Mouse (Mus musculus): ENCODE data around the gene Mrpl58. TPM values are rescaled to one million over a fixed set of nuclear protein-coding genes. Genes with fewer than 3 reads are reported as not detected.
"Not testable (repeated sequence)": the region's sequence is repeated elsewhere in the genome, so short reads cannot be mapped to it uniquely, and the experiment has no call there.

The Mrpl58 gene
- polyA plus RNA-seq, 1 experiment from 2014 or later = 202 TPM

DNA sequence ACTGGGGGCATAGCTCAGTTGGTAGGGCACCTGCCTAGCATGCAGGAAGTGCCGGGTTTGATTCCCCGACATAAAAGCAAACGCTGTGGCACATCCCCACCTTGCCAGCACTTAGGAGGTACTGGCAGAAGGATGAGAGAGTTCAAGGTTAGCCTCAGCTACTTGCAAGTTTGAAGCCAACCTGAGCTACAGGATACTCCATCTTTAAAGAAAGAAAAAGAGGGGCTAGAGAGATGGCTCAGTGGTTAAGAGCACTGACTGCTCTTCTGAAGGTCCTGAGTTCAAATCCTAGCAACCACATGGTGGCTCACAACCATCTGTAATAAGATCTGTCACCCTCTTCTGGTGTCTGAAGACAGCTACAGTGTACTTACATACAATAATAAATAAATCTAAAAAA lies 16.7 kb upstream of the Mrpl58 start:
- H3K27me3 ChIP-seq (ENCODE audit: low read depth, poor library complexity, severe bottlenecking); DNase-seq (ENCODE audit: low spot score); H3K9me3 ChIP-seq (replicated peaks); H3K27ac ChIP-seq; H3K4me3 ChIP-seq: not testable (repeated sequence)
- peaks cover 37% of the 10 kb centered on the region for H3K4me1 ChIP-seq
- 89% methylated on average over 3 of the region's 3 CpGs for WGBS
- H3K36me3 ChIP-seq = peaks cover 33% of the 10 kb centered on the region

DNA sequence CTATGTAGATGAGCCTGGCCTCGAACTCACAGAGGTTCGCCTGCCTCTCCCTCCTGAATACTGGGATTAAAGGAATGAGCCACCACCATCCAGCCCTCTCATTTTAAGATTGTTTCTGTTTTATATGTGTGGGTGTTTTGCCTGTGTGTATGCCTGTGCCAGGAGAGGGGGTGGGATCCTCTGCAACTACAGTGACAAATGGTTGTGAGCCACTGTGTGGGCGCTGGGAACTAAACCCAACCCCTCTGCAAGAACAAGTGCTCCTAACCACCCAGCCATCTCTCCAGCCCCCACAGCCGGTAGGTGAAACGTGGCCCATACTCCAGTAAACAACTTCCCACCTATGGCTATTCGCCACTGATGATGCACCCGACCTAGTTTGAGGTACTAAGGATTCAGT lies 12.2 kb upstream of the Mrpl58 start:
- Histone ChIP-seq H3K4me3 (no peak overlapping the region), H3K36me3 (peaks cover 74% of the 10 kb centered on the region), H3K27ac (no peak overlapping the region), H3K27me3 (ENCODE audit: low read depth, poor library complexity, severe bottlenecking) (peaks cover 21% of the 10 kb centered on the region), H3K4me1 (peaks cover 8% of the 10 kb centered on the region), H3K9me3 (replicated peaks) (no peaks in the 10 kb centered on the region)
- 93% methylated on average over 7 of the region's 7 CpGs for WGBS
- DNase-seq (ENCODE audit: low spot score) = no peak

- Histone ChIP-seq H3K4me1 (peaks cover 8% of the 10 kb centered on the region), H3K9me3 (replicated peaks) (no peaks in the 10 kb centered on the region), H3K36me3 (peaks cover 68% of the 10 kb centered on the region), H3K27me3 (ENCODE audit: low read depth, poor library complexity, severe bottlenecking) (peaks cover 21% of the 10 kb centered on the region), H3K27ac (no peak overlapping the region), H3K4me3 (peak overlapping the region; percentile 19)
- peak; percentile 32 for DNase-seq (ENCODE audit: low spot score)
- 51% methylated on average over 34 of the region's 34 CpGs for WGBS
These were observed 9.7 kb upstream of the Mrpl58 start for GRCm38 (mm10) chr11:115393721-115394325.

DNA sequence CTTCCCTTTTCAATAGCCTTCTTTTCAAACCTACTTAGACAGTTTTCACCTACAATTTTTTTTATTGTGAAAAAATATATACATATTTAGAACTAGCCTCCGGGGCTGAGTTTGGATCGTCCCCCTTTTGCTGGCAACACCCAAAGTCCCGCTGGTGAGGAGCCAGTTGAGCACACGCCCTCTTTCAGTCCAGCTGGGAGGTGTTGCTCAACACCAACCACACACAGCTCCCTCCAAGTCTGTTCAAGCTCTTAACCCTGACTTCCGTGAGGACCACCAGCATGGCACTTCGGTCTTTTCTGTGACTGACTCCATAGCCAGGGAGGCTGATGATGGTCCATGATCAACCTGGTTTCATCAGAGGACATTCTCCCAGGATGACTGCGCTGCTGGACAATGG lies 5.5 kb upstream of the Mrpl58 start:
- Histone ChIP-seq H3K27ac (no peak overlapping the region), H3K27me3 (ENCODE audit: low read depth, poor library complexity, severe bottlenecking) (peaks cover 13% of the 10 kb centered on the region), H3K4me3 (no peak overlapping the region), H3K36me3 (peaks cover 32% of the 10 kb centered on the region), H3K9me3 (replicated peaks) (no peaks in the 10 kb centered on the region), H3K4me1 (peaks cover 10% of the 10 kb centered on the region)
- no peak for DNase-seq (ENCODE audit: low spot score)
- WGBS = 81% methylated on average over 7 of the region's 7 CpGs

GRCm38 (mm10) chr11:115400126-115400525 lies 3.4 kb upstream of the Mrpl58 start:
- H3K9me3 ChIP-seq (replicated peaks) = no peaks in the 10 kb centered on the region
- no peak overlapping the region for H3K27ac ChIP-seq
- H3K36me3 ChIP-seq = peaks cover 11% of the 10 kb centered on the region
- H3K27me3 ChIP-seq (ENCODE audit: low read depth, poor library complexity, severe bottlenecking) = no peaks in the 10 kb centered on the region
- 62% methylated on average over 3 of the region's 3 CpGs for WGBS
- no peak for DNase-seq (ENCODE audit: low spot score)
- peaks cover 18% of the 10 kb centered on the region for H3K4me1 ChIP-seq
- H3K4me3 ChIP-seq = no peak overlapping the region

GRCm38 (mm10) chr11:115400630-115401391 lies 2.7 kb upstream of the Mrpl58 start:
- 63% methylated on average over 11 of the region's 11 CpGs for WGBS
- DNase-seq (ENCODE audit: low spot score) = no peak
- H3K4me3 ChIP-seq = no peak overlapping the region
- peaks cover 9% of the 10 kb centered on the region for H3K36me3 ChIP-seq
- no peaks in the 10 kb centered on the region for H3K27me3 ChIP-seq (ENCODE audit: low read depth, poor library complexity, severe bottlenecking)
- no peaks in the 10 kb centered on the region for H3K9me3 ChIP-seq (replicated peaks)
- no peak overlapping the region for H3K27ac ChIP-seq
- peaks cover 21% of the 10 kb centered on the region for H3K4me1 ChIP-seq

- no peak overlapping the region for H3K27ac ChIP-seq
- DNase-seq (ENCODE audit: low spot score) = no peak
- WGBS = 93% methylated on average over 6 of the region's 6 CpGs
- no peaks in the 10 kb centered on the region for H3K27me3 ChIP-seq (ENCODE audit: low read depth, poor library complexity, severe bottlenecking)
- no peak overlapping the region for H3K4me3 ChIP-seq
- H3K36me3 ChIP-seq = peaks cover 53% of the 10 kb centered on the region
- no peaks in the 10 kb centered on the region for H3K9me3 ChIP-seq (replicated peaks)
- peaks cover 26% of the 10 kb centered on the region for H3K4me1 ChIP-seq
These were observed 2.2 kb downstream of the Mrpl58 start for GRCm38 (mm10) chr11:115405723-115406122.

DNA sequence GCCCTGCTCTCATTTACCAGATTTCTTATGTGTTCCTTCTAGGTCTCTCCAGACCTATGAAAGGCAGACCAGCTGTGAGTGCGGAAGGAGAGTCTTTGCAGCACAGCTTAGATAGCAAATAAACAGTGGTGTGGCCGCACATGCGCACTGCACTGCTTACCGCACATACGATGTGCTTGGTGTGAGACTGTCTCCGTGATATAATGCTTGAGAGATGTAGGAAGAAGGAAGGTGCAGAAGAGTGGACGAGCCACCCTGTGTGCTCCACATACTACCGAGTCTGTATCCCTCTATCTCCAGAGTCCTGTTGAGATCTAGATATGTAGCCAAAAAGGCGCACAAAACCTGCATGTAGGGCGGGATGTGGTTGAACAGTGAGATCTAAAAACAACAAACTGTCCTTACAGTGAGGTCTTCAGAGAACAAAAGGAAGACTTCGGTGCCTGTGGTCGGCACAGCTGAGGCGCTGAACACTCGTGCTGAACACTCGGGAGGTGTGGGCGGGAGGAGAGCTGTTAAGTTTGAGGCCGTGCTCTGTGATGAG lies 3.4 kb downstream of the Mrpl58 start:
- DNase-seq (ENCODE audit: low spot score) = no peak
- WGBS = 96% methylated on average over 17 of the region's 17 CpGs
- peaks cover 38% of the 10 kb centered on the region for H3K4me1 ChIP-seq
- peaks cover 60% of the 10 kb centered on the region for H3K36me3 ChIP-seq
- no peak overlapping the region for H3K27ac ChIP-seq
- H3K9me3 ChIP-seq (replicated peaks) = no peaks in the 10 kb centered on the region
- H3K27me3 ChIP-seq (ENCODE audit: low read depth, poor library complexity, severe bottlenecking) = no peaks in the 10 kb centered on the region
- H3K4me3 ChIP-seq = no peak overlapping the region

DNA sequence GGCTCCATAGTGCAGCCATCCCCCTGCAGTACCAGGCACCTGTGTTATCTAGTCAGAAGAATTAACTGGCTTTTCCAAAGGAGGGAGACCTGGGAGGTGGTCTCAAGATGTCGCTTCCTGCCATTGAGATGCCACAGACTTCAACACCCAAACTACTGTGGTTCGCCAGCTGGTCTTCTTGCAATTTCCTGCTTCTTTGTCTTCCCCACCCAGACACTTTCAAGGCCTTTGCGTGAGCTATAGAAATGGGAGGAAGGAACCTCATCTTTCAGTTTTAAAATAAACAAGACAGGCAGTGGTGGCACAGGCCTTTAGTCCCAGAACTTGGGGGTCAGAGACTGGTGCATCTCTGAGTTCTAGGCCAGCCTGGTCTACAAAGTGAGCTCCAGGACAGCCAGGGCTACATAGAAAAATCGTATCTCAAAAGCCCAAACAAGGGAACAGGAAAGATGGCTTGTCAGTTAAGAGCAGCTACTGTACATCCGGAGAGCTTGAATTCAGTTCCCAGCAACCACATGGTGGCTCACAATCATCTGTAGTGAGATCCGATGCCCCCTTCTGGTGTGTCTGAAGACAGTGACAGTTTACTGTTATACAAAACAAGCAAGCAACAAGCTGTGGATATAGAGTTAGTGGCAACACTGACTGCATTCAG lies 4.8 kb downstream of the Mrpl58 start:
- Histone ChIP-seq H3K36me3 (peaks cover 60% of the 10 kb centered on the region), H3K4me3 (no peak overlapping the region), H3K27me3 (ENCODE audit: low read depth, poor library complexity, severe bottlenecking) (no peaks in the 10 kb centered on the region), H3K9me3 (replicated peaks) (no peaks in the 10 kb centered on the region), H3K4me1 (peaks cover 41% of the 10 kb centered on the region), H3K27ac (no peak overlapping the region)
- no peak for DNase-seq (ENCODE audit: low spot score)
- 85% methylated on average over 6 of the region's 6 CpGs for WGBS

GRCm38 (mm10) chr11:115409556-115409955 lies 6.0 kb downstream of the Mrpl58 start:
- peaks cover 60% of the 10 kb centered on the region for H3K36me3 ChIP-seq
- no peak overlapping the region for H3K27ac ChIP-seq
- H3K27me3 ChIP-seq (ENCODE audit: low read depth, poor library complexity, severe bottlenecking) = no peaks in the 10 kb centered on the region
- H3K4me3 ChIP-seq = no peak overlapping the region
- H3K9me3 ChIP-seq (replicated peaks) = no peaks in the 10 kb centered on the region
- H3K4me1 ChIP-seq = peaks cover 38% of the 10 kb centered on the region
- DNase-seq (ENCODE audit: low spot score) = no peak
- WGBS = 90% methylated on average over 7 of the region's 7 CpGs

DNA sequence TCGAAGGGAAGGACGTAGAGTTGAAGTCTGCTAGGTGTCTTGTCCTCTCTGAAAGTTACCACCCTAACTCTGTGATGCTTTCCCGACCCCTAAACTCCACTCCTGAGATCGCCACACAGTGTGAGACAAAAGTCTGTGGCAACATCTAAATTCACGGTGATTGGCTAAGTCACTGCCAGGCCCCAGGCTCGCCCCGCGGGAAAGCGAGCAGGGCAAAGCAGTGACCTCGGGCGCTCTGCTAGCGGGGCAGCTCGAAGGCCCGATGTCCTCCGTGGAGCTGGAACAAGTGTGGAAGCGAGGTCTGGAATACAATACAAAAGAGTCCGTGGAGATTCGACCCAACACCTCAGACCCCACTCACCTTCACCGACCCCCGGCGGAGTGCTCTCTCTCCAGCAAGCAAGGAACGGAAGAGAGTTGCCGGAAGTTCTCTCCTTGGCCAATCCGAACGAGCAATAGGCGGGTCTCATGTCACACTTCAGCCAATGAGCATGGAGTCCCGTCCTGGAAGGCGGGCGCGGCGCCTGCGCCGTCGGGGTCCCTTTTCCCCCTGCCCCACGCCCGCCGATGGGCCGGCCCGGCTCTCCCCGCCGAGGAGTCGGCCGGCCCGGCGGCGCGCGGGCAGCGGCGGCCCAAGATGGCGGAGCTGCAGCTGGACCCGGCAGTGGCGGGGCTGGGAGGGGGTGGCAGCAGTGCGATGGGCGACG lies 16.1 kb downstream of the Mrpl58 start, which contains the start of the genes Atp5h and Kctd2:
Atp5h (minus strand) TSS at position 432 of the 707 bp plus-strand sequence.
Kctd2 (plus strand) TSS at position 598 of the 707 bp plus-strand sequence.
- Histone ChIP-seq H3K4me1 (peaks cover 25% of the 10 kb centered on the region), H3K9me3 (replicated peaks) (no peaks in the 10 kb centered on the region), H3K27me3 (ENCODE audit: low read depth, poor library complexity, severe bottlenecking) (no peaks in the 10 kb centered on the region), H3K36me3 (peaks cover 56% of the 10 kb centered on the region), H3K27ac (peak within 1 kb of the TSS; percentile 97), H3K4me3 (peak within 1 kb of the TSS; percentile 87)
- DNase-seq (ENCODE audit: low spot score) = peak; percentile 95
- WGBS = under 1% methylated on average over 49 of the region's 56 CpGs

DNA sequence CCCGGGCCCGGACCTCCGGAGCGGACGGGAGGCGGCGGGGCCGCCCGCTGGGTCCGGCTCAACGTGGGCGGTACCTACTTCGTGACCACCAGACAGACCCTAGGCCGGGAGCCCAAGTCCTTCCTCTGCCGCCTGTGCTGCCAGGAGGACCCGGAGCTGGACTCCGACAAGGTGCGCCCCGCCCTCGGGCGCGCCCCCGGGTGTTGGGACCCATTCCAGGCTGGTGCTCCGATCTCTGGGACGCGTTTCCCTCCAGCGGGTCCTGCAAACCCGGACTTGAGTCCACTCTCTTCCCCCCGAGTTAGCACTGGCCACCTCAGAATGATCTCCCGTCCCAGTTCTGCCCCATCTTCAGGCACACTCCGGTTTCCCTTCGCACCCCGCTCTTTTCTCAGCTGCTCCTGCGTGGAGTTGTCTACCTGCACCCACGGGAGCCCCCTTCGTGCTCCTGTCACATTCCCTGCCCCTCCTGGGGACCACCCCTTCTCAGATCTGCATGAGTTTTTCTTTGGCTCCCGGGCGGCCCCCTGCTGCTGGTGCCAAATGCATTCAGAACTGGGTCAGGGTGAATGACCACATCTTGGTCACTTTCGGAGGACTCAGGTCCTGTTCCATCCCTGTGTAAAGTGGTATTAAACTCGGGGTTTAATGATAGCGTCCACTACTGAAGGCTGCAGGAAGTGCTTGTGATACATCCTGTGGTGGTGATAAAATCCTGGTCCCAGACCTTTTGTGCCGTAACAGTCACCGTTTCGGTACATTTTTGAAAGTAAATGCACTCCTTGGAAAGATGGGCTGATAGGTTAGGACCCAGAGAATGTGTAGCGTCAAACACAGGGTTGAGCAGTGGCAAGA lies 17.0 kb downstream of the Mrpl58 start:
- Histone ChIP-seq H3K4me1 (peaks cover 25% of the 10 kb centered on the region), H3K4me3 (peak overlapping the region; percentile 87), H3K36me3 (peaks cover 57% of the 10 kb centered on the region), H3K9me3 (replicated peaks) (no peaks in the 10 kb centered on the region), H3K27ac (peak overlapping the region; percentile 97), H3K27me3 (ENCODE audit: low read depth, poor library complexity, severe bottlenecking) (no peaks in the 10 kb centered on the region)
- DNase-seq (ENCODE audit: low spot score) = peak; percentile 76
- WGBS = 2% methylated on average over 45 of the region's 45 CpGs

Data from limb, embryonic 10.5 days (tissue).